Comparison of ENCODE assay signal across 16 mouse cellular contexts in genomic region chr9:21331365-21332140, GRCm38 (mm10). TPM values are rescaled to one million over a fixed set of nuclear protein-coding genes. Genes with fewer than 3 reads are reported as not detected.
DNase-seq lines count a peak whose midpoint lies in the region; ATAC-seq and TF ChIP-seq lines count a peak whose summit lies in the region.
"Had no signal": no experiment of that assay in that cellular context is flagged by ENCODE, and none has a peak within 500 bp of the region (broad histone marks: within the 10 kb centered on the region; RNA-seq: fewer than 3 reads in every experiment).

No protein-coding gene starts in this region.

- no peak for TF ChIP-seq POLR2A in spleen, adult 2 months (IDR thresholded peaks at IDR 0.05; ENCODE audit: low read depth, low read length)

- no peak for TF ChIP-seq CTCF in spleen, adult 2 months (IDR thresholded peaks at IDR 0.05; ENCODE audit: extremely low read depth, insufficient read depth, insufficient read length, insufficient replicate concordance)

- H3K4me2 ChIP-seq in embryonic facial prominence, embryonic 13.5 days = no peak overlapping the region
- no peak overlapping the region for H3K4me2 ChIP-seq in hindbrain, embryonic 11.5 days (replicated peaks; ENCODE audit: low read depth, low read length)
- no peak overlapping the region for H3K4me2 ChIP-seq in hindbrain, embryonic 13.5 days
- H3K4me2 ChIP-seq: liver, embryonic 13.5 days; neural tube, embryonic 13.5 days had no signal

- WGBS in embryonic facial prominence, embryonic 13.5 days = 91% methylated on average over 12 of the region's 12 CpGs
- WGBS in embryonic facial prominence, embryonic 10.5 days = 88% methylated on average over 12 of the region's 12 CpGs
- 86% methylated on average over 12 of the region's 12 CpGs for whole genome bisulfite sequencing in hindbrain, embryonic 11.5 days
- WGBS in hindbrain, embryonic 13.5 days = 88% methylated on average over 12 of the region's 12 CpGs
- WGBS in spleen, adult 2 months = 43% methylated on average over 12 of the region's 12 CpGs

- no peaks in the 10 kb centered on the region for H3K27me3 ChIP-seq in embryonic facial prominence, embryonic 13.5 days
- H3K27me3 ChIP-seq in embryonic facial prominence, embryonic 10.5 days (replicated peaks; ENCODE audit: low read depth, poor library complexity, severe bottlenecking) = no peaks in the 10 kb centered on the region
- H3K27me3 ChIP-seq in hindbrain, embryonic 11.5 days (ENCODE audit: control insufficient read depth, insufficient read depth, low read length) = no peaks in the 10 kb centered on the region
- no peaks in the 10 kb centered on the region for H3K27me3 ChIP-seq in hindbrain, embryonic 13.5 days
- no peaks in the 10 kb centered on the region for H3K27me3 ChIP-seq in spleen, adult 2 months (ENCODE audit: control insufficient read depth, insufficient read depth, low read length)
- H3K27me3 ChIP-seq in megakaryocyte, embryonic 14.5 days (replicated peaks) = no peaks in the 10 kb centered on the region
- H3K27me3 ChIP-seq: liver, embryonic 13.5 days; neural tube, embryonic 13.5 days had no signal

- H3K9me3 ChIP-seq in embryonic facial prominence, embryonic 13.5 days = no peaks in the 10 kb centered on the region
- H3K9me3 ChIP-seq in embryonic facial prominence, embryonic 10.5 days = no peaks in the 10 kb centered on the region
- H3K9me3 ChIP-seq in hindbrain, embryonic 11.5 days (ENCODE audit: control insufficient read depth, low read length) = no peaks in the 10 kb centered on the region
- no peaks in the 10 kb centered on the region for H3K9me3 ChIP-seq in hindbrain, embryonic 13.5 days
- H3K9me3 ChIP-seq in megakaryocyte, embryonic 14.5 days = no peaks in the 10 kb centered on the region
- H3K9me3 ChIP-seq: forebrain, embryonic 10.5 days; hindbrain, embryonic 10.5 days; liver, embryonic 13.5 days; midbrain, embryonic 10.5 days; neural tube, embryonic 13.5 days had no signal

- no peak for ATAC-seq in embryonic facial prominence, embryonic 13.5 days (ENCODE audit: insufficient number of reproducible peaks, insufficient read depth, low FRiP score, low TSS enrichment, low read depth)
- no peak for ATAC-seq in hindbrain, embryonic 11.5 days (ENCODE audit: low FRiP score)
- ATAC-seq in hindbrain, embryonic 13.5 days (ENCODE audit: low FRiP score) = no peak
- ATAC-seq: intestine, postnatal 0 days had no signal

- DNase-seq in embryonic facial prominence, embryonic 10.5 days (ENCODE audit: low spot score) = no peak
- DNase-seq in hindbrain, embryonic 11.5 days (ENCODE audit: low spot score) = no peak
- no peak for DNase-seq in spleen, adult 2 months (ENCODE audit: low read depth in 1 of 2, low spot score in 2 of 2)
- no peak for DNase-seq in spleen, postnatal 14 days (ENCODE audit: low spot score in 2 of 2)
- no peak for DNase-seq in neural tube, embryonic 10.5 days (ENCODE audit: extremely low spot score, low spot score)
- DNase-seq: cerebellum, adult 11 months; liver, embryonic 13.5 days; retina, postnatal 1 day had no signal

- no peak overlapping the region for H3K4me3 ChIP-seq in embryonic facial prominence, embryonic 13.5 days
- no peak overlapping the region for H3K4me3 ChIP-seq in embryonic facial prominence, embryonic 10.5 days
- no peak overlapping the region for H3K4me3 ChIP-seq in hindbrain, embryonic 11.5 days (ENCODE audit: low read depth, low read length)
- no peak overlapping the region for H3K4me3 ChIP-seq in hindbrain, embryonic 13.5 days
- no peak overlapping the region for H3K4me3 ChIP-seq in spleen, adult 2 months (ENCODE audit: extremely low read depth, insufficient read depth, insufficient read length)
- peak overlapping the region; percentile 14 for H3K4me3 ChIP-seq in megakaryocyte, embryonic 14.5 days (replicated peaks)
- H3K4me3 ChIP-seq: forebrain, embryonic 10.5 days; hindbrain, embryonic 10.5 days; liver, embryonic 13.5 days; midbrain, embryonic 10.5 days; neural tube, embryonic 13.5 days had no signal

- peak overlapping the region; percentile 58; the same call in 1 of the 2 replicates for H3K27ac ChIP-seq in embryonic facial prominence, embryonic 13.5 days
- no peak overlapping the region for H3K27ac ChIP-seq in embryonic facial prominence, embryonic 10.5 days (replicated peaks)
- H3K27ac ChIP-seq in hindbrain, embryonic 11.5 days (ENCODE audit: low read depth, low read length) = 0 out of 2 replicates have a peak overlapping the region, but pooled peaks have one; percentile 58
- H3K27ac ChIP-seq in hindbrain, embryonic 13.5 days = no peak overlapping the region
- peak overlapping the region; percentile 80 for H3K27ac ChIP-seq in spleen, adult 2 months (ENCODE audit: insufficient read depth, low read length)
- H3K27ac ChIP-seq: forebrain, embryonic 10.5 days; liver, embryonic 13.5 days; neural tube, embryonic 13.5 days had no signal

- H3K36me3 ChIP-seq in embryonic facial prominence, embryonic 13.5 days = peaks cover 6% of the 10 kb centered on the region; the same call in 1 of the 2 replicates
- H3K36me3 ChIP-seq in embryonic facial prominence, embryonic 10.5 days (replicated peaks) = peaks cover 15% of the 10 kb centered on the region
- H3K36me3 ChIP-seq in hindbrain, embryonic 11.5 days (ENCODE audit: control insufficient read depth, insufficient read depth, low read length) = no peaks in the 10 kb centered on the region
- 0 out of 2 replicates have a peak, but pooled peaks cover 1% of the 10 kb centered on the region for H3K36me3 ChIP-seq in hindbrain, embryonic 13.5 days
- peaks cover 4% of the 10 kb centered on the region; the same call in 1 of the 2 replicates for H3K36me3 ChIP-seq in spleen, adult 2 months (ENCODE audit: control insufficient read depth, insufficient read depth, low read length)
- peaks cover 47% of the 10 kb centered on the region for H3K36me3 ChIP-seq in megakaryocyte, embryonic 14.5 days (replicated peaks; ENCODE audit: low read length)
- H3K36me3 ChIP-seq: liver, embryonic 13.5 days; neural tube, embryonic 13.5 days had no signal

- no peak overlapping the region for H3K9ac ChIP-seq in embryonic facial prominence, embryonic 13.5 days
- H3K9ac ChIP-seq in hindbrain, embryonic 11.5 days (ENCODE audit: low read depth, low read length) = no peak overlapping the region
- H3K9ac ChIP-seq in hindbrain, embryonic 13.5 days = no peak overlapping the region
- H3K9ac ChIP-seq: liver, embryonic 13.5 days; neural tube, embryonic 13.5 days had no signal

- H3K4me1 ChIP-seq in embryonic facial prominence, embryonic 13.5 days = peaks cover 19% of the 10 kb centered on the region
- H3K4me1 ChIP-seq in embryonic facial prominence, embryonic 10.5 days = peaks cover 21% of the 10 kb centered on the region
- no peaks in the 10 kb centered on the region for H3K4me1 ChIP-seq in hindbrain, embryonic 11.5 days (replicated peaks; ENCODE audit: control insufficient read depth, insufficient read depth, low read length)
- H3K4me1 ChIP-seq in hindbrain, embryonic 13.5 days (replicated peaks) = peaks cover 21% of the 10 kb centered on the region
- peaks cover 54% of the 10 kb centered on the region; the same call in 1 of the 2 replicates for H3K4me1 ChIP-seq in spleen, adult 2 months (ENCODE audit: control insufficient read depth, insufficient read depth, insufficient read length)
- peaks cover 85% of the 10 kb centered on the region for H3K4me1 ChIP-seq in megakaryocyte, embryonic 14.5 days

RNA-seq across cellular contexts. Expression of gene Slc44a2, which starts 11.1 kb away (rescaled TPM):
- polyA plus RNA-seq in embryonic facial prominence, embryonic 13.5 days (2015; fragmentation: Nextera tagmentation; extraction: Ambion mirVana) = 120 and 123 TPM in 2 replicates
- polyA plus RNA-seq in embryonic facial prominence, embryonic 10.5 days (2016; fragmentation: Nextera tagmentation; extraction: Ambion mirVana) = 86.8 and 92.7 TPM in 2 replicates
- polyA plus RNA-seq in hindbrain, embryonic 11.5 days (2014; fragmentation: Nextera tagmentation; extraction: Ambion mirVana) = 60.4 and 66.4 TPM in 2 replicates
- 68.1 and 73.8 TPM in 2 replicates for polyA plus RNA-seq in hindbrain, embryonic 13.5 days (2015; fragmentation: Nextera tagmentation; extraction: Ambion mirVana)
- polyA plus RNA-seq in spleen, adult 2 months (2012; rRNA removed) = 166 and 184 TPM in 2 replicates
- 46.8 and 61.6 TPM in 2 replicates for polyA plus RNA-seq in megakaryocyte, embryonic 14.5 days (2012; ENCODE audit: insufficient read depth, low replicate concordance)

RNA-seq across cellular contexts. Expression of gene Ap1m2, which starts 19.4 kb away (rescaled TPM):
- polyA plus RNA-seq in embryonic facial prominence, embryonic 13.5 days (2015; fragmentation: Nextera tagmentation; extraction: Ambion mirVana) = 22.3 and 30.1 TPM in 2 replicates
- polyA plus RNA-seq in embryonic facial prominence, embryonic 10.5 days (2016; fragmentation: Nextera tagmentation; extraction: Ambion mirVana) = 16.8 and 18.6 TPM in 2 replicates
- polyA plus RNA-seq in hindbrain, embryonic 11.5 days (2014; fragmentation: Nextera tagmentation; extraction: Ambion mirVana) = 3.4 and 5.0 TPM in 2 replicates
- 0.62 and 0.71 TPM in 2 replicates for polyA plus RNA-seq in hindbrain, embryonic 13.5 days (2015; fragmentation: Nextera tagmentation; extraction: Ambion mirVana)
- polyA plus RNA-seq in spleen, adult 2 months (2012; rRNA removed) = 2.0 and 2.5 TPM in 2 replicates
- not detected in 2 replicates for polyA plus RNA-seq in megakaryocyte, embryonic 14.5 days (2012; ENCODE audit: insufficient read depth, low replicate concordance)

RNA-seq across cellular contexts. Expression of gene Ilf3, which starts 36.1 kb away (rescaled TPM):
- polyA plus RNA-seq in embryonic facial prominence, embryonic 13.5 days (2015; fragmentation: Nextera tagmentation; extraction: Ambion mirVana) = 248 and 252 TPM in 2 replicates
- polyA plus RNA-seq in embryonic facial prominence, embryonic 10.5 days (2016; fragmentation: Nextera tagmentation; extraction: Ambion mirVana) = 341 and 343 TPM in 2 replicates
- polyA plus RNA-seq in hindbrain, embryonic 11.5 days (2014; fragmentation: Nextera tagmentation; extraction: Ambion mirVana) = 232 and 254 TPM in 2 replicates
- 253 and 276 TPM in 2 replicates for polyA plus RNA-seq in hindbrain, embryonic 13.5 days (2015; fragmentation: Nextera tagmentation; extraction: Ambion mirVana)
- 54.2 and 59.6 TPM in 2 replicates for polyA plus RNA-seq in spleen, adult 2 months (2012; rRNA removed)
- polyA plus RNA-seq in megakaryocyte, embryonic 14.5 days (2012; ENCODE audit: insufficient read depth, low replicate concordance) = 55.5 and 62.9 TPM in 2 replicates

RNA-seq across cellular contexts. Expression of gene Cdkn2d, which starts 40.3 kb away (rescaled TPM):
- polyA plus RNA-seq in embryonic facial prominence, embryonic 13.5 days (2015; fragmentation: Nextera tagmentation; extraction: Ambion mirVana) = 52.1 and 56.2 TPM in 2 replicates
- 40.9 and 45.1 TPM in 2 replicates for polyA plus RNA-seq in embryonic facial prominence, embryonic 10.5 days (2016; fragmentation: Nextera tagmentation; extraction: Ambion mirVana)
- polyA plus RNA-seq in hindbrain, embryonic 11.5 days (2014; fragmentation: Nextera tagmentation; extraction: Ambion mirVana) = 80.3 and 83.2 TPM in 2 replicates
- 89.2 and 90.3 TPM in 2 replicates for polyA plus RNA-seq in hindbrain, embryonic 13.5 days (2015; fragmentation: Nextera tagmentation; extraction: Ambion mirVana)
- 87.4 and 115 TPM in 2 replicates for polyA plus RNA-seq in spleen, adult 2 months (2012; rRNA removed)
- 94.7 and 248 TPM in 2 replicates for polyA plus RNA-seq in megakaryocyte, embryonic 14.5 days (2012; ENCODE audit: insufficient read depth, low replicate concordance)

RNA-seq across cellular contexts. Expression of gene Kri1, which starts 43.8 kb away (rescaled TPM):
- polyA plus RNA-seq in embryonic facial prominence, embryonic 13.5 days (2015; fragmentation: Nextera tagmentation; extraction: Ambion mirVana) = 16.8 and 19.2 TPM in 2 replicates
- 16.2 and 18.0 TPM in 2 replicates for polyA plus RNA-seq in embryonic facial prominence, embryonic 10.5 days (2016; fragmentation: Nextera tagmentation; extraction: Ambion mirVana)
- polyA plus RNA-seq in hindbrain, embryonic 11.5 days (2014; fragmentation: Nextera tagmentation; extraction: Ambion mirVana) = 13.5 and 15.9 TPM in 2 replicates
- polyA plus RNA-seq in hindbrain, embryonic 13.5 days (2015; fragmentation: Nextera tagmentation; extraction: Ambion mirVana) = 16.3 and 17.1 TPM in 2 replicates
- 40.8 and 43.1 TPM in 2 replicates for polyA plus RNA-seq in spleen, adult 2 months (2012; rRNA removed)
- polyA plus RNA-seq in megakaryocyte, embryonic 14.5 days (2012; ENCODE audit: insufficient read depth, low replicate concordance) = 32.6 and 47.4 TPM in 2 replicates

Comparison
In these comparisons a context has a peak if more than half of its experiments do, and no peak if none do; other contexts are left out.
1. H3K27ac ChIP-seq: peak in embryonic facial prominence, embryonic 13.5 days (single experiment), hindbrain, embryonic 11.5 days (single experiment) and spleen, adult 2 months (single experiment); none in embryonic facial prominence, embryonic 10.5 days (single experiment) and hindbrain, embryonic 13.5 days (single experiment).